Mouse (Mus musculus): ENCODE measurements around the gene Pnpt1. TPM values are rescaled to one million over a fixed set of nuclear protein-coding genes. Genes with fewer than 3 reads are reported as not detected.

Pnpt1 gene
- total RNA-seq (2021) = 10 to 100 TPM; 14.3 to 15.8 TPM
- long read RNA-seq, experiment 1, transcript Pnpt1-201 (28 exons, 2,707 nt) = major isoform, 13 of 19 reads
- long read RNA-seq, experiment 1, partial matches to known transcripts = 2 of 19 reads
- long read RNA-seq, experiment 1, other reads (novel, unspliced or antisense) = 4 of 19 reads
- long read RNA-seq, experiment 2, transcript Pnpt1-201 (28 exons, 2,707 nt) = major isoform, 21 of 30 reads
- long read RNA-seq, experiment 2, partial matches to known transcripts = 6 of 30 reads
- long read RNA-seq, experiment 2, other reads (novel, unspliced or antisense) = 3 of 30 reads

DNA sequence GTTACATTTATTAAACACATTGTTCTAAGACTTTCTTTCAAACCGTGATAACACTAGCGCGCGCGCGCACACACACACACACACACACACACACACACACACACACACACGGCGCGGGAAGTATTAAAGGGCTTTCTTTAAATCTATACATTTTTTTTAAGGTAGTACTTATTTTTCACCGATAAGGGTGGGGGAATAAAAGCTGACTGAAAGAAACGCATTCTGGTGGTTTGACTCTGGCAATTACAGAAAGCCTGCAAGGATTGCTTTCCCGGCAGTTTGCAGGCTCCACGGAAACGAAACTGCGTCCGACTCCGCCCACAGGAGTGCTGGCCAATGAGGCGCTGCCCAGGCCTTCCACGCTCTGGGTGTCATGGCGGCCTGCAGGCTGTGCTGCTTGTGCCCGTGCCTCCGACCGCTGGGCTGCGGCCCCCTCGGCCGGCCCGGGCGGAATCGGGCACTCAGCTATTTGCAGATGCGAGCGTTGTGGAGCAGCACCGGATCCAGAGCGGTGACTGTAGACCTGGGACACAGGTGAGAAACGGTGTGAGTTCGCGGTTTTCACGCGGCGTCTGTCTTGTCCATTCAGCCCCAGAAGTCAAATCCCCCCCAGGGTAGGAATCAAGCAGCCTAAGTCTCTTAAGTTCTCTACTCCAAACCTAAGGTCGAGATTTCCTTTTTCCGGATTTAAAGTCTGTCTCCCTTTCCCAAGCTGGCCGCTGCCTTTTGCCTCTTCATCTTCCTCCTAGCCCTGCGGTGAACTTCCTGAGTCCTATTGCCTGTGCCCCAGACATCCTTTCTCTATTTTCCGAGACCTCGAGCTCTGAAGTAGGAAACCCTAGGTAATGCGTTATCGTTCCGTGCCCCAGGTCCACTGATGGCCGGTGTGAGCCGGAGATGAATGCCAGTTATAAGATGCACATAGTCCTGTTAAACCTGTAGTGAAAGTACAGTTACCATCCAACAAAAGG, at the start of gene Pnpt1:
TSS of gene Pnpt1 (plus strand) at position 360 of the 971 bp plus-strand sequence.
- intact Hi-C loops (cut with DNase I) = no loop called here

DNA sequence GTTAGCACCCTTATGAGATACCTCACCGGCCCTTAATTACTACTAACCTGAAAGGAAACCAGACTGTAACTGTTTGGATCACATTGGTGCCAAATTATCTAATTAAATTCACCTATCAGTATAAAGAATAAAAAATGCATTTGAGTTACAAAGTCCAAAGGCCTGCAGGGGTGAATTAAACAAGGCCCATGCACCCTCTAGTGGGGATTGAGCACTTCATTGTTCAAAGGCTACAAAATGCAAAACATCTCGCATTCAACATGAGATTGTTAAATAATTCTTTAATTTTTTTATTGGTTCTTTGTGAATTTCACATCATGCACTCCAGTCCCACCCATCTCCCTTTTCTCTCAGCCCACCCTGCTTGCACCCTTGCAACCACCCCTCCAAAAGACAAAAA, 38.1 kb upstream of the Pnpt1 start:
- DNase-seq = no peak
- intact Hi-C loops (cut with DNase I) = no loop called here

More for the DNA sequence above, at the start of gene Pnpt1:
- peak; percentile 85 for DNase-seq

DNA sequence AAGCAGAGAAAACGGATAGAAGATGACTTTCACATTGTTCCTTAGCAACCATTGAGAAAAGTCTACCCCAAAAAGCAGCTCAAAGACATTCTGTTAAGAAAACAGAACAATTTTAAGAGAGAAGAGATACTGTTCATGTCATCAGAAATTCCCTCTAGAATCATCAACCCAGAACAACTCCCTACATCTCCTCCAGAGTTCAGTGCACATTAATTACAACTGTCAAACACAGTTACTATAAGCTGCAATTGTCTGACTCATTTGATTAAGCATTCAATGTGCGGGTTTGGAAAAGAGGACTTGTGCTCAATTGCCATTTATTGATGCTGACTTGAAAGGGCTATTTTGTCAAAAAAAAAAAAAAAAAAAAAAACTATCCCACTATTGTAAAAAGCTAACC, 31.6 kb upstream of the Pnpt1 start:
- no peak for DNase-seq
- intact Hi-C loops (cut with DNase I) = no loop called here

DNA sequence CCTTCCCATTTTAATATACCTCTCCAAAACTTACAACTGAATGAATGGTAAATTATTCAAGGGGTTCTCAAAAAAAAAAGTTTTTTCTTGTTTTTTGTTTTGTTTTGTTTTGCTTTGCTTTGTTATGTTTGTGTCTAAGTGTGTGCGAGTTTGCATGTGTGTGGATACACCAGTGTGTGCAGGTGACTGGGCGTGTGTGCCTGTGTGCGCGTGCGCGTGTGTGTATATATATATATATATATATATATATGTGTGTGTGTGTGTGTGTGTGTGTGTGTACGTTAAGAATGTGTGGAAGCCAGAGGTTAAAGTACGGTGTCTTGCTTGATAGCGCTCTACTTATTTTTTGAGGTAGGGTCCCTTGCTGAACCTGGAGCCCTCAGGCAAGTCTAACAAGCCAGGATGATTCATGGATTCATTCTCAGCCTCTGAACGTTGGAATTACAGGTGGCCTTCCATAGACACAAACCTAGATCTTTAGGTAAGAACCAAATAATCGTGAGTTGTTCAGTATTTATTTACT, 621 bp upstream of the Pnpt1 start:
- DNase-seq = no peak
- intact Hi-C loops (cut with DNase I) = no loop called here

DNA sequence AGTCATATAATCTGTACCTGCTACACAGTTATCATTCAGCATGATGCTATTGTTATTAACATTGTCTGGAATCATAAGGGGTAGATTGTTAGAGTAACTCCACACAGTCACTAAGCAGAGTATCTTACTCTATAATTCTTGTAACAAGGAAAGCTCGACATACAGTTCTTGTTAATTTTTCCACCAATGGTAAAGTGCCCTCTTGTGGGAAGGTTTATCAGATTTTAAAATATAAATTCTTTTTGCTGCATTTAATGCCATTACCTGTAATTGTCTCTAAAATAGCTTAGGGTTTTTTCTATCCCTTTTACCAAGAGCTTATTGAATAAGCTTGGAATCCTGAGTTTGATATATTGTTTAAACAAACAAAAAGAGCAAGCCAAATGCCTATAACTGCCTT, 10.1 kb downstream of the Pnpt1 start:
- intact Hi-C loops (cut with DNase I) = no loop called here
- no peak for DNase-seq

DNA sequence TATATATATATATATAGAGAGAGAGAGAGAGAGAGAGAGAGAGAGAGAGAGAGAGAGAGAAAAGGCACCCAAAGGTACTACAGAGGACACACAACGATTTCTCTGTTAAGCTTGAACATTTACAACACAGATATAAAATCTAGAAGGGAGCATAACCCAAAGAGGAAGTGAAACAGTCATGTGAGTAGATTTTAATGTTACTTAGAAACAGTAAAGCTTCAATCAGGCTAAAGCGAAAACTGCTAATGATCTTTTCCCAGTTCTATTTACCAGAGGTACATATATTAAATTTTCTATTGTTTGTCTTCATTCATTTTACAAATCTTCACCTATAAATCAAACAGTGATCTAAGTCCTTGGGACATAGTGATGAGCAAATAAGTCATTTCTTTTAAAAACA, 18.4 kb downstream of the Pnpt1 start:
- DNase-seq = no peak
- intact Hi-C loops (cut with DNase I) = no loop called here

DNA sequence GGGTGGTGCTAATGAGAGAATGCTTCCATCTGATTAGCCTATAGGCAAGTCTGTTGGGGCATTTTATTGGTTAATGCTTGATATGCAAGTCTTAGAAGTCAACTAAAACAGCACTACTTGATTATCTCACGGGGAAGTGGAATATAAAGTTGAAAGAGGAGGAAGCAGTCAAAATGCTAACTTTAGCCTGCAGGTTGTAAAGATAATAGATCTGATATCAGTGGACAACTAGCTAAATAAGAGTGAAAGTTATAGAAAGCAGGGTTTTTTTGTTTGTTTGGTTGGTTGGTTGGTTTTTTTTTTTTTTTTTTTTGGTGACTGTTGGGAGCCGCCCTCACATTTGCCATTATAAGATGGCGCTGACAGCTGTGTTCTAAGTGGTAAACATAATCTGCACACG, 33.0 kb downstream of the Pnpt1 start:
- no peak for DNase-seq
- intact Hi-C loops (cut with DNase I) = no loop called here

DNA sequence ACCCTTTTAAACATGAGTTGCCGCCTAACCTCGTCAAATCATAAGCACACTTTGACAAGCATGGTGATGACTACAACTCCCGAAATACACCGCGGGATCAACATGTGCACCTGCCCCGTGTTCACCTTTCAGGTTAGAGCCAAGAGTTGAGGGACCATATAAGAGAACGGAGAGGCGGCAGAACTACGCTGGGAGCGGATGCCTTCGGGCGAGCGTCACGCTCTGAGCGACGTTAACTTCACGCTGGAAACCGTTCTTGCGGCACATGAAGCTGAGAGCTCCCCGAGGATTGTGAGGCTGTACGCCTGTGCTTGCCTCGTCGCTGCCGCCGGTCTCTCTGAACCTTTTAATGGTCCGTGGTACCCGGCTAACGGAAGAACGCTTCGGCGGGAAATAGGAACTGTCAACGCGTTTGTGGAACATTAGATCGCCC, 41.4 kb downstream of the Pnpt1 start:
- peak; percentile 12 to 37 for DNase-seq
- intact Hi-C loops (cut with DNase I) = no loop called here

DNA sequence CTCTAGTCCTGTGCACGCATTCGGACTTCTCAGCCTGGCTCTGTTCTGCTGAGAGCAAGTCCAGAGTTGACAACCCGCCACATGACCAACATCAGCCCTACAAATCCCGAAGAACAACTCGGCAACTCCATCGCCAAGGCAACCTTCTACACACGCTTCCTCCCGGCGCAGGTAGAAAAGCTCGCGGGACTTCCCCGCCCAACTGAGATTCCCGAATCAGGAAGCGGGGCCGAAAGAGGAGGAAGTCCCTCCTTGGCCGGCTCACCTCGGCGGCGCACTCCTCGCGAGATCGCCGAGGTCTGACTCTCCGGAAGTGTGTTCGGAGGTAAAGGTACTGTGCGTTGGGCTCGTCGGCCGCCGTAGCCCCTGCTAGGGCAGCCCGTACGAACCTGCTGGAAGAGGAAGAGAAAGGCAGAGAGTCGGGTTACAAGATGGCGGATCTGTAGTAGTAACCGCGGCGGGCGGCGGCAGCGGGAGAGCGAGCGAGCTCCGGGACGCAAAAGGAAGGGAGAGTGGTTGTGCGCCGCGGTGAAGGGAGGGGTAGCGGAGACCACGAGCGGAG, 42.1 kb downstream of the Pnpt1 start, which contains the start of gene Ppp4r3b:
TSS of gene Ppp4r3b (plus strand) at position 328 of the 562 bp plus-strand sequence.
- intact Hi-C loops (cut with DNase I) = no loop called here
- peak; percentile 92 to 96 for DNase-seq

DNA sequence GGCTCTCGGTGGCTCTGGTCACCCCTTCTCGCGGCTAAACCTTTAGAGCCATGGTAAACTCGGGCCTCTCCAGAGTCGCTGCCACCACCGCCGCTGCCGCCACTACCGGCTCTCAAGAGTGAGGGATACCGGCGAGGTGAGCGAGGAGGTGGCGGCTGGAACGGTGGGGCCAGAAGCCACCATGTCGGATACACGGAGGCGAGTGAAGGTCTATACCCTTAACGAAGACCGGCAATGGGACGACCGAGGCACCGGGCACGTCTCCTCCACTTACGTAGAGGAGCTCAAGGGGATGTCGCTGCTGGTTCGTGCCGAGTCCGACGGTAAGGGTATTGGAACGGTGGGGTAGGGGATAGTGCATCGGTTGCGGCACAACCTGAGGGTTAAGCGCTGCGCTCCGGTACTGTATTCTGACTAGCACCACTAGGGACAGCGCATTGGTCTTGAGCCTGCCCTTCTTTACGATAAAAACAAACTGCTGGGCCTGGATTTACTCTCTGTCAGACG, 42.6 kb downstream of the Pnpt1 start:
- peak; percentile 13 to 49 for DNase-seq
- intact Hi-C loops (cut with DNase I) = no loop called here

DNA sequence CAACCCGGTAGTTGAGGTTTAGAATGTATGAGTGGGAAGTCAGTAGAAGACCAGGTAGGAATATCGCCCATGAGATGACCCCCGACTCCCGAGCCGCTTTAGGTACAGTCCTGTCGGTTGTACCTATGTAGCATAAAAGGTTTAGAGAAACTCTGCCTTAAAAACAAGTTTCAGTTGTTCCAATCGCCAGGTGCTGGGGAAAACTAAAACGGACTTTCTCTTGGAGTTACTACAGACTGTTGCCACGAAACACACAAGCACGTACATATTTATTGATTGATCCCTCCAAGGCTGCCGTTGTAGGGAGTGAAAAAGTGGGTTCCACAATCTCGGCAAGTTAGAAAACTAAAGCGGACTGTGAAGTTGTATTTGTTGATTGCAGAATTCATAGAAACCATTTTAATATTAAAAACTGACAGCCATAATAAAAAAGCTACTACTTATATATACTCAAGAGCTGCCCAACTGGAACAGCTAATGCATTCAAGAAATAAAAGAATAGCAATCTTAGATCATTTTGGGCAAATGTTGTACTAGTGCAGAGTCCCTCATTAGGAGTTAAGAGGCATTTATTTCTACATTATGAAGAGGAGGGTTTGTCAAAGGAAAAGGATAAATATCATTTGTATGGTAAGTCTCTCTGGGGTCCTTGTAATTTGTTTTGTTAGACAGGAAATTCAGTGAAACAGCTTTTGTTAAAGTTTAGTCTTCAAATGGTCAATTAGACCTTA, 43.3 kb downstream of the Pnpt1 start:
- intact Hi-C loops (cut with DNase I) = no loop called here
- no peak for DNase-seq

DNA sequence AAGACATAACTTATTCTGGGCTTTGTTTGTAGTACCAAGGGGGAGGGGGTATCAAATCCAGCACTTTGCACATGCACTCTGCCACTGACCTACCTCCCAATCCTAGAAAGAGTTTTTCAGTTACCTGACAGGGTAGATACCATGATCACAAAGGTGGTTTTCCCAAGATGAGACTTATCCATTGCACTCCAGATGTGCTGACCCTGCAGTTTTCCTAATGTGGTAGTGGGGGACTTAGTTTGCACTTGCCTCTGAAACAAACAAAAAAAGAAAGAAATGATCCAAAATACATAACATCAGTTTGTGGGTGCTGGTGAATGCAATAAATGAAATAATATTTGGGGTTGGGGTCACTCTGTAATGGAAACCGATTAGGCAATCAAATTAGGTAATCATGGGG, 48.8 kb downstream of the Pnpt1 start:
- intact Hi-C loops (cut with DNase I) = no loop called here
- no peak for DNase-seq

DNA sequence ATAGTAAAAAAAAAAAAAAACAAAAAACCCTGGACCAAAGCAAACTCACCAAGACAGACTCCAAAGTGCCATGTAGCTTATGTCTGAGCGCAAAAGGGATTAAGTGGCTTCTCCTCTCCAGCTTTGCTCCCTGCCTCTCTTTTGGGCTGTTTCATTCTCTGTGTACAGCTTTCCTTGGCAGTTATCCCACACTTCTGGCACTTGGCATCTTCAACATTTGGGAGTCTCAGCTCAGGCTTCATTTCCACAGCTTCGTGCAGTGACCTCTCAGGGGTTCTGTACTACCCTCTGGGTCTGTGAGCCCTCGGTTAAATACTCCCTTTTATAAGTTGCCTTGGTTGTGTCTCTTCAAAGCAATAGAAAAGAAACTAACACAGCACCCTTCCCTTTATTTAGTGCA, 50.1 kb downstream of the Pnpt1 start:
- intact Hi-C loops (cut with DNase I) = no loop called here
- DNase-seq = peak in 1 of 2 experiments; percentile 4

DNA sequence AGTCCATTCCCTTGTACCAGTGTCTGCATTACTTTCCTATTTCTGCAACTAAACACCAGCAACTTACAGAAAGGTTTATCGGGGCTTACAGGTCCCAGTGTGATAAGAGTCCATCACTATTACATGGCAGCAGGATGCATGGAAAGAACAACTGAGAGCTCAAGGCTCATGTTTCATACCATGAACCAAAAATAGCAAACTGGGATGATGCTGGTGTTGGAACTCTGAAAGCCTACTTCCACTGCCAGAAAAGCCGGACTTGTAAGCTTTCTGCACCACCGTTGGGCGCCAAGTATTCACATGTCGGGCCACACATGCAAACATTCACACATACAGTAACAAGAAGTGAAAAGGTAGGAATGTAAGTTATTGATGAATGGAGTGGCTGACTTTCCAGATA, 51.2 kb downstream of the Pnpt1 start:
- intact Hi-C loops (cut with DNase I) = no loop called here
- DNase-seq = no peak

DNA sequence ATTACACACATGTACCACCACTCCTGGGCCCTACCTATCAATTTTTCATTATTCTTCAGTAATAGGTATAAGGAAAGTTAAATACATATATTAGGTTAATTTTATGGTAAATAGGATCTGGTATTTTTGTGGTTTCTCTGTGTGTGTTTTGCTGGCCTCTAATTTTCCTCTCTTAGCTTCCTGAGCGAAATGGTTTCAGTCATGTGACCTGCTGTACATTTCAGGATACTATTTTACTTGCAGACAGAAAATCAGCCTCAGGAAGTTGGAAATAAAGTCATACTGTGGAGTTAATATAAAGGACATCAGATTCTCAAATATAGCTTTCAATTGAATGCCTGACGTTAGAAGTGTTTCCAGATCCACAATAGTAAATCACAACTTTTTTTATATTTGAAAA, 58.4 kb downstream of the Pnpt1 start:
- DNase-seq = no peak
- intact Hi-C loops (cut with DNase I) = no loop called here

DNA sequence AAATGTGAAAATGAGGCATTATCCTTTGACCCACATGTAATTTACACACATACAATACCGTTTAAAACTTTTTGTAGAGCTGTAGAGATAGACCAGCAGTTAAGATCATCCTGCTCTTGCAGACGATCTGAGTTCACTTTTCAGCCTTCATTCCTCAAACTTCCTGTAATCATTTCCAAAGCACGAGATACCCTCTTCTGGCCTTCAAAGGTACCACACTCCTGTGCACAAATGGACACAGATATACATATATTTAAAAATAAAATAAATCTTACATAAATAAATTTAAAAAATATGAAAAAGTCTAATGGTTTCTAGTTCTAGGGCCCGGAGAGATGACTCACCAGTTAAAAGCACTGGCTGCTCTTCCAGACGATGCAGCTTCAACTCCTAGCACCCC, 73.1 kb downstream of the Pnpt1 start:
- intact Hi-C loops (cut with DNase I) = no loop called here
- DNase-seq = no peak

DNA sequence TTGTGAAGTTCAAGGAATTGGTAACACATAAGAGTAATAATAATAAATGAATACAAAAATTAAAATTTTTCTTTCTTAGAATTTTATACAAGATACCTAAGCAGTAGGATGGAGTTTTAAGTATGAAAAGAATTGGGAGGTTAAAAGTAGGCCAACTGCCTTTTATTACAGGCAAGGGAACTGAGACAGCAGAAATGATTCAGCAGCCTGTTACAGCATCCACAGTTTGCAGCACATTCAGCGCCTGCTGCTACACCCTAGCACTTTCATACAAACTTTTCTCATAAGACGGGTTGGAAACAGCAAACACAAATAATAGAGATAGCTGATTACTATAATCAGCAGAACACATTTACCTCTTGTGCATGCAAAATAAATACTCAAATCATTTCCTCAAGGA, 79.2 kb downstream of the Pnpt1 start:
- no peak for DNase-seq
- intact Hi-C loops (cut with DNase I) = no loop called here

Measured in gastrocnemius, postnatal 36 days (tissue).